Mouse (Mus musculus) CH12.LX (cell line): Measurements from ENCODE around the gene Prrg2. TPM values are rescaled to one million over a fixed set of nuclear protein-coding genes. Genes with fewer than 3 reads are reported as not detected.

Experiments used
- DNase-seq: peaks from one replicate; pipeline ENCODE4 v3.0.0-alpha.2; 2013; ENCODE audit errors: extremely low read depth
- H3K27ac ChIP-seq: 2 replicates; pipeline ENCODE4 v1.5.1; 2012; ENCODE audit warnings: low read depth, mild to moderate bottlenecking, control low read depth, moderate library complexity; ENCODE audit not compliant: insufficient read depth
- H3K27me3 ChIP-seq: replicated peaks from 2 replicates; pipeline ENCODE3; 2012; ENCODE audit warnings: inconsistent platforms
- H3K36me3 ChIP-seq, 2 experiments: replicated peaks in 1 of 2; 2 replicates each; pipeline versions ENCODE3 to v1.6.1; 2012; ENCODE audit warnings: inconsistent platforms in 1 of 2, low read length in 1 of 2, mild to moderate bottlenecking in 1 of 2, mixed read lengths in 1 of 2, moderate library complexity in 1 of 2; ENCODE audit not compliant: control insufficient read depth in 1 of 2, insufficient read depth in 1 of 2
- H3K4me1 ChIP-seq, 2 experiments: 2 replicates each; pipeline ENCODE4 v1.6.1; 2012; ENCODE audit warnings: inconsistent platforms in 1 of 2, moderate library complexity in 1 of 2; ENCODE audit not compliant: insufficient read depth in 2 of 2, control insufficient read depth in 1 of 2
- H3K4me2 ChIP-seq: 2 replicates; pipeline ENCODE4 v1.6.1; 2012; ENCODE audit warnings: low read depth, mild to moderate bottlenecking, control low read depth; ENCODE audit not compliant: poor library complexity, insufficient read depth, severe bottlenecking
- H3K4me3 ChIP-seq, 3 experiments: fragments of 150-350 bp in 1 of 3; sonication (generic) in 1 of 3; replicated peaks in 1 of 3; 2 replicates each; pipeline versions ENCODE3 to v1.5.1; 2011 to 2012; ENCODE audit warnings: low read depth in 2 of 3, low read length in 2 of 3, mild to moderate bottlenecking in 2 of 3, moderate library complexity in 2 of 3, control low read depth in 1 of 3, improper control_type of control experiment in 1 of 3, inconsistent platforms in 1 of 3, mixed read lengths in 1 of 3; ENCODE audit not compliant: poor library complexity in 1 of 3
- H3K79me2 ChIP-seq: replicated peaks from 2 replicates; pipeline ENCODE4 v1.6.1; 2012; ENCODE audit warnings: mild to moderate bottlenecking, moderate library complexity; ENCODE audit not compliant: control insufficient read depth, poor library complexity, insufficient read depth, severe bottlenecking; ENCODE audit errors: extremely low read depth
- H3K9ac ChIP-seq: 2 replicates; pipeline ENCODE4 v1.6.1; 2012; ENCODE audit warnings: low read depth, mild to moderate bottlenecking, control low read depth, moderate library complexity; ENCODE audit not compliant: insufficient read depth
- H3K9me3 ChIP-seq: replicated peaks from 2 replicates; pipeline ENCODE3; 2012; ENCODE audit warnings: low read length, inconsistent platforms, mixed read lengths
- CHD1 ChIP-seq: IDR thresholded peaks from 2 replicates; pipeline ENCODE4 v1.6.1; 2012; ENCODE audit warnings: low read depth, low read length, improper control_type of control experiment, inconsistent platforms
- E2F4 ChIP-seq: IDR thresholded peaks from 2 replicates; pipeline ENCODE4 v1.6.1; 2011; ENCODE audit warnings: low read depth, low read length, improper control_type of control experiment; ENCODE audit not compliant: insufficient replicate concordance
- ELF1 ChIP-seq: IDR thresholded peaks from 2 replicates; pipeline ENCODE4 v1.6.1; 2014; ENCODE audit warnings: low read depth, mild to moderate bottlenecking, inconsistent platforms, low read length, improper control_type of control experiment
- ETS1 ChIP-seq: conservative IDR thresholded peaks from 2 replicates; pipeline ENCODE4 v1.6.1; 2012; ENCODE audit warnings: low read depth, mild to moderate bottlenecking, inconsistent platforms, low read length, improper control_type of control experiment, moderate library complexity
- GABPA ChIP-seq: IDR thresholded peaks from 2 replicates; pipeline ENCODE4 v1.6.1; 2012; ENCODE audit warnings: low read depth, low read length, improper control_type of control experiment, inconsistent platforms; ENCODE audit not compliant: insufficient replicate concordance
- HCFC1 ChIP-seq: IDR thresholded peaks from 2 replicates; pipeline ENCODE4 v1.6.1; 2012; ENCODE audit warnings: low read depth, mild to moderate bottlenecking, inconsistent platforms, low read length, improper control_type of control experiment
- JUND ChIP-seq: conservative IDR thresholded peaks from 2 replicates; pipeline ENCODE4 v1.6.1; 2011; ENCODE audit warnings: low read depth, low read length, improper control_type of control experiment
- KAT2A ChIP-seq: IDR thresholded peaks from 2 replicates; pipeline ENCODE4 v1.6.1; 2012; ENCODE audit warnings: low read length, improper control_type of control experiment, inconsistent platforms; ENCODE audit not compliant: insufficient replicate concordance
- MAFK ChIP-seq: IDR thresholded peaks from 2 replicates; pipeline ENCODE4 v1.6.1; 2011; ENCODE audit warnings: low read length, improper control_type of control experiment; ENCODE audit not compliant: insufficient replicate concordance
- MAZ ChIP-seq: IDR thresholded peaks from 2 replicates; pipeline ENCODE4 v1.6.1; 2012; ENCODE audit warnings: low read depth, mild to moderate bottlenecking, inconsistent platforms, low read length, improper control_type of control experiment, moderate library complexity
- MEF2A ChIP-seq: IDR thresholded peaks from 2 replicates; pipeline ENCODE4 v1.6.1; 2014; ENCODE audit warnings: low read depth, mild to moderate bottlenecking, inconsistent platforms, low read length, improper control_type of control experiment, borderline replicate concordance
- MYC ChIP-seq: IDR thresholded peaks from 2 replicates; pipeline ENCODE4 v1.6.1; 2011; ENCODE audit warnings: low read depth, mild to moderate bottlenecking, improper control_type of control experiment, low read length
- NELFE ChIP-seq: IDR thresholded peaks from 2 replicates; pipeline ENCODE4 v1.6.1; 2011; ENCODE audit warnings: low read depth, low read length, improper control_type of control experiment
- POLR2AphosphoS2 ChIP-seq: IDR thresholded peaks from 2 replicates; pipeline ENCODE4 v1.6.1; 2011; ENCODE audit warnings: low read depth, low read length, improper control_type of control experiment
- SMC3 ChIP-seq: IDR thresholded peaks from 2 replicates; pipeline ENCODE4 v1.6.1; 2011; ENCODE audit warnings: low read depth, low read length, improper control_type of control experiment
- TCF12 ChIP-seq: IDR thresholded peaks from 2 replicates; pipeline ENCODE4 v1.6.1; 2014; ENCODE audit warnings: low read depth, mild to moderate bottlenecking, inconsistent platforms, low read length, improper control_type of control experiment
- USF1 ChIP-seq: IDR thresholded peaks from 2 replicates; pipeline ENCODE4 v1.6.1; 2014; ENCODE audit warnings: low read depth, mild to moderate bottlenecking, inconsistent platforms, low read length, improper control_type of control experiment
- ZKSCAN1 ChIP-seq: IDR thresholded peaks from 2 replicates; pipeline ENCODE4 v1.6.1; 2012; ENCODE audit warnings: low read depth, inconsistent platforms, low read length, improper control_type of control experiment, borderline replicate concordance
- dilution Hi-C: fragments of 300-500 bp; cut with MboI; formaldehyde crosslinking; loops from 2 replicates; pipeline ENCODE4 v1.14.3; 2020; ENCODE audit warnings: low sequenced_read_pairs; ENCODE audit not compliant: extremely low pct_unique_long_range_greater_than_20kb, extremely low pct_ligation_motif_present
- in situ Hi-C: fragments of 300-500 bp; cut with MboI; formaldehyde crosslinking; loops from 3 replicates; pipeline ENCODE4 v1.14.3; 2019; ENCODE audit warnings: low sequenced_read_pairs, low pct_ligation_motif_present, low pct_unique_long_range_greater_than_20kb, mixed read lengths
- polyA plus RNA-seq: library from polyadenylated mRNA; unstranded; fragments of >175 nt; gene quantifications from 2 replicates; pipeline ENCODE4 v1.2.1, GENCODE M21; 2012; ENCODE audit warnings: low read depth; ENCODE audit not compliant: insufficient read length
- total RNA-seq, 2 experiments: library from RNA; depleted of rRNA; stranded (reverse); fragments of 300-350 nt in 1 of 2; fragments of >200 nt in 1 of 2; gene quantifications; 2 replicates each; pipeline ENCODE4 v1.2.3; 2012 to 2014

The Prrg2 gene
- total and polyA plus RNA-seq, 3 experiments = 6.7 to 7.2 (median 7.1) TPM

DNA sequence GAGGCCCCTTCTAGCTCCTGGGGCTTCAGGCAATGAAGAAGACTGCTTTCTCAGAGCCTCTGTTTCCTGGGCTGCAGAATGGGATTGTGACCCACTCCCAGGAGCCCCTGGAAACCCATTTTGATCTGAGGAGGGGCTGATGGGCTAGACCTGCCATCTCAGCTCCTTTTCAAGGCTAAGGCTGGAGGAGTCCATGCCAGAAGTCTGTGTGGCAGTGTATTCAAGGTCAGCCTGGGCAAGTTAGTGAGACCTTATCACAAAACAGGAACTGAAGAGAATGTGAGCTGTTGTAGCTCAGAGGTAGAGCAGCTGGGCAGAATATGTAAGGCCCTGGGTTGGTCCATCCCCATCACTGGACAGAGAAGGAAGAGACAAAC is 5.5 kb downstream of the Prrg2 start:
- Histone ChIP-seq H3K27ac (no peak overlapping the region), H3K9me3 (no peaks in the 10 kb centered on the region), H3K4me1 (peaks cover 3 to 29% of the 10 kb centered on the region in 2 experiments; a peak in 2 of 4 replicates), H3K27me3 (no peaks in the 10 kb centered on the region), H3K4me3 (no peak overlapping the region), H3K79me2 (no peaks in the 10 kb centered on the region), H3K36me3 (peaks cover 0 to 6% of the 10 kb centered on the region in 2 experiments), H3K4me2 (no peak overlapping the region), H3K9ac (no peak overlapping the region)
- DNase-seq = no peak
- in situ Hi-C loops = no loop called here
- dilution Hi-C loops = no loop called here
- TF ChIP-seq HCFC1 (no peak), USF1 (no peak), MEF2A (no peak), SMC3 (no peak), KAT2A (no peak), ZKSCAN1 (no peak), ETS1 (no peak), CHD1 (no peak), POLR2AphosphoS2 (no peak), MYC (no peak), E2F4 (no peak), GABPA (no peak), JUND (no peak), MAZ (no peak), ELF1 (no peak), TCF12 (no peak)

- no peaks in the 10 kb centered on the region for H3K27me3 ChIP-seq
- no peaks in the 10 kb centered on the region for H3K9me3 ChIP-seq
- no peak overlapping the region for H3K4me3 ChIP-seq
- peaks cover 0 to 6% of the 10 kb centered on the region in 2 experiments for H3K36me3 ChIP-seq
- DNase-seq = no peak
- H3K27ac ChIP-seq = no peak overlapping the region
- dilution Hi-C loops = no loop called here
- TF ChIP-seq ELF1 (no peak), MYC (no peak), MAFK (no peak), NELFE (no peak), USF1 (no peak)
- TF ChIP-seq, all 38 proteins: peak for 0
- no peak overlapping the region for H3K9ac ChIP-seq
- no peaks in the 10 kb centered on the region for H3K79me2 ChIP-seq
- no peak overlapping the region for H3K4me2 ChIP-seq
- in situ Hi-C loops = no loop called here
- H3K4me1 ChIP-seq = peaks cover under 1 to 27% of the 10 kb centered on the region in 2 experiments; a peak in 2 of 4 replicates
These were observed 6.0 kb downstream of the Prrg2 start for GRCm38 (mm10) chr7:45056329-45056971.
